Mouse (Mus musculus): ENCODE measurements at regions not wholly inside any gene's neighbourhood (a gene's known extent, or its start where the extent isn't known, plus 50 kb on each side); places are given as distances from the start of the nearest gene placed in this dataset.

DNA sequence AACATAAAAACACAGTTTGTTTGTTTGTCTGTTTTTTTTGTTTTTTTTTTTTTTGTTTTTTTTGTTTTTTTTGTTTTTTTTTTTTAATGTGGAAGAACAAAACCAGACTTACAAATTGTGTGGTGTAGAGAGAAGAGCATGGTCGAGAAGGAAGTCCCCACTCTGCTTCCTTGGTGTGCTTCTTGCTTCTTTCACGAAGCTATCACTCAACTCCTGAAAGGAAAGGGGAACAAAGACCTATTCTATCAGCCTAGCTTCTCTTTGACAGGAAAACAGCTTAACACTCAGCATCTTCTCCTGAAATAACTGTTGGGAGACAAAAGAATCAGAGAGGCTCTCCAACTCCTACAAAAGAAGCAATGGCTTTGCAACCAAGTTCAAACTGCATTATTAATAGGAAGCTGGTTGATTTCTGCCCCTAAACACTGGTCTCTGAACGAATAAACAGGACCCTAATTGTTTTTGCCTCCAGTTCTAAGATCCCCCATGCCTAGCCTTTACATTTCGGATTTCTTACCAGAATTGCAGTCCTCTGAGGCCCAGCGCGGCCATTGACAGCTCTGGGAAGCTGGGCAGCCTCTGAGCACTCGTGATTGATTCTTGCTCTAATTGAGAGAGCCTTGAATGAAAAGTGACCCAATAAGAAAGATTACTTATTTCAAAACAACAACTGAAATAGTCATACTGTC, 230.2 kb downstream of the Ttll7 start:
- Histone ChIP-seq H3K27ac (no peak overlapping the region), H3K4me3 (no peak overlapping the region)
- no peak for TF ChIP-seq CTCF (IDR thresholded peaks at IDR 0.05)
- intact Hi-C loops (cut with DNase I) = no loop called here
- DNase-seq = no peak

DNA sequence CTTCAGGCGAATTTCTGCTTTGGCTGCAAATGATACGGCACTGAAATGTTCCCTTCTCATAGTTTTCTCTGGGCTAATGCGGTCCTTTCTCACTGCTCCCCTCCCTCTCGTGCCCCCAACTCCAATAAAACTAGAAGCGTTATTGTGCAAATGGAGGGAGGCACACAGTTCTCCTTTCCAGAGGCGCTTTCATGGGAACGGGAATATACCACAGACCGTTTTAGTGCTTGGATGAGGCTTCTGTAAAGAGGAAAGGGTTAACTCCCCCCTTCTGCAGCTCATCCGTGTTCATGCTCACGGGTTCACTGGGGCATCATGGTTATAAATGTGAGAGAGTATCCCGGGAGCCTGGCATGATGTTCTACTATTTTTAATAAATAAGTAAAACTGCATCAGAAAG, 231.2 kb downstream of the Ttll7 start:
- no peak for TF ChIP-seq CTCF (IDR thresholded peaks at IDR 0.05)
- no peak overlapping the region for H3K4me3 ChIP-seq
- intact Hi-C loops (cut with DNase I) = no loop called here
- DNase-seq = no peak
- H3K27ac ChIP-seq = no peak overlapping the region

DNA sequence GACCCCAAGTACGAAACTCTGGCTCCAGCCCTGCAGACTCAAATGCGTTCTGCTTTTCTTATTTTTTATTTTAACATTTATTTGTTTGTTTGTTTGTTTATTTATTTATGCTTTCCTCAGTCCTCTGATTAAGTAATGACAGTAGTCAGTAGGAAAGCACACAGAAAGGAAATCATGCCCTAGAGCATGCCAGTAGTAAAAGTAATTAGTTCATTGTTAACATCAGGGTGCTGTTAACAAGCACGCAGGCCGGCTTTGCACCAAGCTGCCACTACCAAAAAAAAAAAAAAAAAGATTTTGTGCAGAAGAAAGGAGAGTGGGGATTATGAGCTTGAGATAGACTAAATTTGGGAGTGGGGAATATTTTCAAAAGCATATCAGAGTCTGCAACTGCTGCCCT, 231.7 kb downstream of the Ttll7 start:
- no peak for DNase-seq
- Histone ChIP-seq H3K27ac (no peak overlapping the region), H3K4me3 (no peak overlapping the region)
- intact Hi-C loops (cut with DNase I) = no loop called here
- no peak for TF ChIP-seq CTCF (IDR thresholded peaks at IDR 0.05)

DNA sequence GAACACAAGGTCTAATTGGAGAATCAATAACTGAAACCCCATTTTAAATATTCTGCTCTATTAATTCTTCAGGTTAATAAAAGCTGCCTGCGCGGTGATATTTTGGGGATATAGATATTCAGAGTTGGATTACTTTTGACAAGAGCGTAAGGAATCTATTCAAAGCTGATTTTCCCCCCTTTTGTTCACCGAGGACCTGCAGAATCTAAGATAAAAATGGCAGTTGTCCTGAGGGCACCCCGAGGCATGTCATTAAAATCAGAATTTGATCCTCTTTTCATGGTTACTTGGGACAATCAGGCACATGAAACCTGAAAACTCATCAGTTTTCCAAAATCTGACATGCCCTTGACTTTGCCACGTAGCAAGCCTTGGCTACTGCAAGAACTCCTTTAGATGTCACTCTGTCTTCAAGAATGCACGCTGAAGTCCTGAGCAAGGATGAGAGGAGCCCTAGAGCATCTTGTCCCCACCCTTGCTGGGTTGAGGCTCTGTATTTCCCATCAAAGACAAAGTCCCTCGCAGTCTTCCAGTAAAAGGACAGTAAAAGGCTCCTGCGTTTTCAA, 232.5 kb downstream of the Ttll7 start:
- intact Hi-C loops (cut with DNase I) = no loop called here

DNA sequence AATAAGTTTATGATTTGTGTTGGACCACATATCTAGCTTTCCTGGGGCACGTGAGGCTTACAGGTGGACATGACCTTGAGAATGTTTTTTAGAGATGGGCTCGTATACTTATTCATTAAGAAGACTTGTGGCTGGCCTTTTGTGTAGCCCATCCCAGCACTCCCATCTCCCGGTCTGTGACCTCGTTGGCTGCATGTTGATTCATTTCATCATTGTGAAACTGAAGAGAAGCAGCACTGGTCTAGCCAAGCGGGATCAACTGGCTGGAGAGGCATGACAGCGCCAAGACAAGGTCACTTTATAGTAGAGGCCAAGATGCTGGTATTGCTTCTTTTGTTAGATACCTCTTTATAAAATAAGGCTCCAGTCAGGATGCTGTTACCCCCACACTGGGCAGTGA, 236.0 kb downstream of the Ttll7 start:
- TF ChIP-seq CTCF (IDR thresholded peaks at IDR 0.05) = no peak
- intact Hi-C loops (cut with DNase I) = no loop called here
- no peak overlapping the region for H3K27ac ChIP-seq
- DNase-seq = no peak
- no peak overlapping the region for H3K4me3 ChIP-seq

More for the DNA sequence above, 232.5 kb downstream of the Ttll7 start:
- no peak overlapping the region for H3K4me3 ChIP-seq
- no peak for DNase-seq
- H3K27ac ChIP-seq = no peak overlapping the region
- no peak for TF ChIP-seq CTCF (IDR thresholded peaks at IDR 0.05)

DNA sequence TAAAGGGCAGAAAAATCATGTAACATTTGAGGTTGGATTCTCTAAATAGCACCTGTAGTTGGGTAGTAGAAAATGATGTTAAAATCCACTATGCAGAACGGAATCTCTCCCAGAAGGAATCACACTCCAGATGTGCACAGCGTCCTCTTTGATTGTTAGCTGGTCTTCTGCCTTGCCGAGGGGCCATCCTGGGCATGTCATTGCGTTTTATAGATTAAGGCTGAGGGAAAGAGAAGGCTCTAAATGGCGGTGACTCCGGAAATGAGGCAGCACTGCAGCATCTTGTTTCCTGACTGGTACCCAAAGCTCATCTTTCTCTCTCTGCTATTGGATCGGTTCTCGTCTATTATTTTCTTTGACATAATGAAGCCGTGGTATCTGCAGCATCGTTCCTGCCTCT, 237.5 kb downstream of the Ttll7 start:
- no peak for TF ChIP-seq CTCF (IDR thresholded peaks at IDR 0.05)
- no peak overlapping the region for H3K4me3 ChIP-seq
- intact Hi-C loops (cut with DNase I) = no loop called here
- no peak overlapping the region for H3K27ac ChIP-seq
- no peak for DNase-seq

DNA sequence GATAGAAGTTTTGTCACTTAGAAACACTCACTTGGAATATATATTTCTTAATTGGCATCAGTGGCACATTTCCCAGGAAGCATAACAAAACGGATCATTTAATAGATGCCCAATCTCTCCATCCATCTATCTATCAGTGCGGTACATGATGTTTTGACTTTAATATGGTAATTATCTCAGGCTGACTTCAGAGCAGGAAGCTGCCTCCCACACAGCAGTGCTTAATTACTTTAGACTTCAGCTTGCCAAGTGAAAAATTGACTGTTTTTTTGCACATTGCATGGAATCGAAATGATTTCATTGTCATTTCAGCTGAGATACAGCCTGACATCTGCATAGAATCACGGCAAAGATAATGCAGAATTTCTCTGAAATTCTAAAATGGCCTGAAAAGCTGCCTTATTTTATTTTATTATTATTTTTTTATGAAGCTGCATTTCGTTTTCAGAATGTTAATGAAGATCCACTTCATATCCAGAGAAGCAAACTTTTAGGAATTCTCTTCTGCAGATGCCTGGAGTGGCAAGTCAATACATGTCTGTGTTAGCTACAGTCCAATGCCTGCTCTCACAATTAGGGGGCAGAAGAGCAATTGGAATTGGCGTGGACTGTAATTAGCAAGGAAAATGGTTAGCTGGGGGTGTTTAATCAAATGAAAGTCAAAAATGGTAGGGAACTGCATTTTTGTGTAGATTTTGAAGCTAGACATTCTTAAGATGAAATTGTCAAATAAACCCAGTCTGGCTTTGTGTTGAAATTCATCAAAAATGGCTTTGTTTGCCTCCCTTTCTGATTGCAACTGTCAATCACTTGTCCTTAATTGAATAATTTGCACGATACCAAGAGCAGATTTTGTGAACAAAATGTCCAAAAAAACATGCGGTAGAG, 240.3 kb downstream of the Ttll7 start:
- Histone ChIP-seq H3K27ac (no peak overlapping the region), H3K4me3 (no peak overlapping the region)
- no peak for DNase-seq
- peak; percentile 44 for TF ChIP-seq CTCF (IDR thresholded peaks at IDR 0.05)
- intact Hi-C loops (cut with DNase I) = no loop called here

DNA sequence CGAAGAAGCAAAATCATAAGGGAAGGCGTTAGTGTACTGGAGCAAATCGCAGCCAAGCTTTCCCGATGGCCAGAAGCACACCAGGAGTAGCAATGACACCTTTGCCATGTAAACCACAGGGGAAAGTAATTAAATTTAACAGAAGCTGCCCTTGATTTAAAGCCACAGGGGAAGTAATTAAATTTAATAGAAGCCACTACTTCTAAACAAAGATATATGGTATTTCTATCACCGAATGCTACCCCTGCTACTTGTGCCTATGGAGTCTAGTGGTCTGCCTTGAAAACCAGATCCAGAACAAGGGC, 240.9 kb downstream of the Ttll7 start:
- TF ChIP-seq CTCF (IDR thresholded peaks at IDR 0.05) = no peak
- Histone ChIP-seq H3K4me3 (no peak overlapping the region), H3K27ac (no peak overlapping the region)
- DNase-seq = no peak
- intact Hi-C loops (cut with DNase I) = no loop called here

DNA sequence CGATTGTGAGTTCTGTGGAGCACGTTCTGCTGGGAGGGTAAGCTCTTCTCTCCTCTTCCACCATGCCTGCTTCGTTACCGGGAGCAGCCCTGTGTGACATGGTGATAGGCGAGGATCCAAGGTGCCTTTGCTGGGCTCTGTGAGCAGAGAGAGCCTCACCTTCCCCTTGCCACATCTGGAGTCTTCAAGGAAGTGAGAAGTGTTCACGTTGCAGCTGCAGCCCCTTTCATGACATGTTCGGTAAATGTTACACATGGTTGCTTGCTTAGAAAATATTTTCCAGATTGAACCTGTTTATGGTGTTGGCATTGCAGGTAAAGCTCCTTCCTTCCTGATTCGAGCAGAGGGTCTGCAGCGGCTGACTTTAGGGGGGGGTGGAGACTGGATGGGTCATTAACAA, 244.0 kb downstream of the Ttll7 start:
- Histone ChIP-seq H3K4me3 (no peak overlapping the region), H3K27ac (no peak overlapping the region)
- DNase-seq = no peak
- no peak for TF ChIP-seq CTCF (IDR thresholded peaks at IDR 0.05)
- intact Hi-C loops (cut with DNase I) = no loop called here

DNA sequence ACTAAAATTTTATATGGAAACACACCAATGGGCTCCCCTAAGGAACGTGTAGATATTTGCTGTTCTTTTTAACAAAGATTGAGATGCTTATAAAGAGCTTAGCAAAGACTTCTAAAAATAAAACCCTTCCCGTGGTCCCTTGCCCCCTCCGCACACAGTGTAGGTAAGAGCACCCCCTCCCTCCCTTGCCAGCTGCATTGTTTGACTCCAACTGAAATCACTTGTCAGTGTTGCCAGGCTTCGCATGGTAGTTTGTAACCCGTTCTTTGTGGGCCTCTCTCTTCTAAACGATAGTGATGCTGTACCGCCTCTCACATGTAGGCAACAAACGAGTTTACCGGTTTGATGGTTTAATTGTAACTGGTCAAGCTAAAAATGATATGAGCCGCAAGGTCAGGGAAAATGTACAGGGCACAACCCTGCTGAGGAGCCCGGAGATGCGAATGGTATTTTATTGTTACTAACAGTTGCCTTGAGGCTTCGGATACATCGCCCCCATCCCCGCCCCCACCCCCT, 246.0 kb downstream of the Ttll7 start:
- intact Hi-C loops (cut with DNase I) = no loop called here

DNA sequence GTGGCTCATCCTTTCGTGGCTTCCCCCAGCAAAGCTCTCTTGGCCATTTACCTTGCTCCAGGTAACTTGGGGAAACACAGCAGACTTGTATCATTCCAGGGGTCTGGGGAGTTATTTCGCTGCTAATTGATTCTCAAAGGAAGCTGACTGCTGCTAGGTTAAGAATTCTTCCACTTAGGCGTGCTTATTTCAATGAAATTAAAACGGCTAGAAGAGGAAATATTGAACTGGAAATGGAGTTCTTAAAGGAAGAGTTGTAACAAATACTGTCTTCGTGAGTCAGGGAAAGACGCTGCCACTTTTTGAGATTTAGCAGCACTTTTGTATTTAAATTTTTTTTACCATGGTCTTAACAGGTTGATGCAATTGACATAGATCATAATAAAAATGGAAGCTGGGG, 246.4 kb downstream of the Ttll7 start:
- DNase-seq = no peak
- no peak for TF ChIP-seq CTCF (IDR thresholded peaks at IDR 0.05)
- no peak overlapping the region for H3K4me3 ChIP-seq
- intact Hi-C loops (cut with DNase I) = no loop called here
- no peak overlapping the region for H3K27ac ChIP-seq

More for the DNA sequence above, 246.0 kb downstream of the Ttll7 start:
- DNase-seq = no peak
- H3K4me3 ChIP-seq = no peak overlapping the region
- TF ChIP-seq CTCF (IDR thresholded peaks at IDR 0.05) = no peak
- H3K27ac ChIP-seq = no peak overlapping the region

DNA sequence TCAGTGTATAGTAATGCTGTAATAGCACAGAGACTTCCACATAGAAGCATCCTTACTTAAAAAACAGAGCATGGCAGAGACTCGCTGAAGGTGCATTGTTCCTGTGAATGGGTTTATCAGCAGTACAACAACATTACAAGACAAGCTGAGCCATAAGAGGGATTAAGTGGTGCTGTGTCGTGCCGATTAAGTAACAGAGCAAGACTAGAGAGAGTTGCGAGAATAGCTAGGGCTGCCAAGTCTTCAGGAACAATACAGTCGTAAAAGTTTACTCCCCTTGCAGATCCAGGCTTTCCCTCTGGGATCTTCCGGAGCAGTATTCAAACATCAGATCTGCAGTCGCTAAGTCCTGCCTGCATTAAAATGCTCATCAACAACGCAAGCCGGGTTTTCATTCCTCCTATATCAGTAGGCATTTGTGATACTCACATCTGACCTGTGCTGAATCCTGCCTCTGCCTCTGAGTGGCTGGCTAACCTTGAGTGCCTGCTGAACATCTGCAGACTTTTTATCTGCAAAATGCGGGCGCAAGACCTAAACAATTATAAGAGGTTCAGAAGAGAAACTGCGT, 247.1 kb downstream of the Ttll7 start:
- no peak overlapping the region for H3K27ac ChIP-seq
- intact Hi-C loops (cut with DNase I) = no loop called here
- no peak overlapping the region for H3K4me3 ChIP-seq
- no peak for DNase-seq
- TF ChIP-seq CTCF (IDR thresholded peaks at IDR 0.05) = no peak
